Mouse (Mus musculus) macrophage (primary cell): ENCODE results near the gene Erg. TPM values are rescaled to one million over a fixed set of nuclear protein-coding genes. Genes with fewer than 3 reads are reported as not detected.

Experiments used
- H3K27ac ChIP-seq: fragments of 350-480 bp; formaldehyde crosslinking; 2 replicates; pipeline ENCODE4 v1.9.0; 2021
- H3K36me3 ChIP-seq: fragments of 350-480 bp; formaldehyde crosslinking; 2 replicates; pipeline ENCODE4 v1.9.0; 2021; ENCODE audit errors: inconsistent target
- H3K4me3 ChIP-seq: fragments of 350-480 bp; formaldehyde crosslinking; 2 replicates; pipeline ENCODE4 v1.9.0; 2021; ENCODE audit errors: inconsistent target
- H3K79me2 ChIP-seq: fragments of 350-480 bp; formaldehyde crosslinking; 2 replicates; pipeline ENCODE4 v1.9.0; 2021; ENCODE audit errors: inconsistent target
- WGBS: methylation state at CpG from one replicate; pipeline ENCODE4 v1.1.7; 2026; ENCODE audit warnings: inconsistent platforms; ENCODE audit not compliant: missing documents; 5-methylcytosine and 5-hydroxymethylcytosine counted together
- polyA plus RNA-seq: library from polyadenylated mRNA; stranded (reverse); fragments of 250-400 nt; gene quantifications from 3 replicates; pipeline ENCODE4 v1.2.4, GENCODE M21; 2018; ENCODE audit warnings: inconsistent platforms

Erg gene
- polyA plus RNA-seq, 1 experiment from 2014 or later, result 0.26 TPM

GRCm38 (mm10) chr16:95600572-95601218 lies 14.3 kb upstream of the Erg start:
- Histone ChIP-seq H3K36me3 (no peaks in the 10 kb centered on the region), H3K27ac (no peak overlapping the region), H3K4me3 (no peak overlapping the region), H3K79me2 (no peaks in the 10 kb centered on the region)
- WGBS, result 43% methylated on average over 19 of the region's 19 CpGs

DNA sequence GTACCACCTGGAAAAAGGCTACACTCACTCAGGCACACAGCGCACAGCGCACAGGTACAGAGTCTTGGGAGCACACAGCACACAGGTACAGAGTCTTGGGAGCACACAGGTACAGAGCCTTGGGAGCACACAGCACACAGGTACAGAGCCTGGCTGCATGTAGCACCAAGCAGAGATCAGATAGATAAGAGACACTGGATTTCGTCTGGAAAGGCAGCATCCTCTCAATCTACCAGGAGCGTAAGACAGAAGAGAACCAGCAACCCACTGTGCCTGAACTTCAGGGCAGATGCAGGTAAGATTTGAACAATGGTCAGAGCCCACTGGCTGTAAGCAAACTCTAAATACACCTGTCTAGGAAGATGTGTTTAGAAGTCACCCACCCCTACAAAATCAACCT lies 12.5 kb upstream of the Erg start:
- Histone ChIP-seq H3K4me3 (no peak overlapping the region), H3K27ac (no peak overlapping the region), H3K79me2 (no peaks in the 10 kb centered on the region), H3K36me3 (no peaks in the 10 kb centered on the region)
- 94% methylated on average over 4 of the region's 4 CpGs for WGBS

GRCm38 (mm10) chr16:95597578-95597951 lies 11.2 kb upstream of the Erg start:
- H3K4me3 ChIP-seq, result no peak overlapping the region
- H3K36me3 ChIP-seq, result no peaks in the 10 kb centered on the region
- H3K79me2 ChIP-seq, result no peaks in the 10 kb centered on the region
- 48% methylated on average over 7 of the region's 7 CpGs for WGBS
- no peak overlapping the region for H3K27ac ChIP-seq

DNA sequence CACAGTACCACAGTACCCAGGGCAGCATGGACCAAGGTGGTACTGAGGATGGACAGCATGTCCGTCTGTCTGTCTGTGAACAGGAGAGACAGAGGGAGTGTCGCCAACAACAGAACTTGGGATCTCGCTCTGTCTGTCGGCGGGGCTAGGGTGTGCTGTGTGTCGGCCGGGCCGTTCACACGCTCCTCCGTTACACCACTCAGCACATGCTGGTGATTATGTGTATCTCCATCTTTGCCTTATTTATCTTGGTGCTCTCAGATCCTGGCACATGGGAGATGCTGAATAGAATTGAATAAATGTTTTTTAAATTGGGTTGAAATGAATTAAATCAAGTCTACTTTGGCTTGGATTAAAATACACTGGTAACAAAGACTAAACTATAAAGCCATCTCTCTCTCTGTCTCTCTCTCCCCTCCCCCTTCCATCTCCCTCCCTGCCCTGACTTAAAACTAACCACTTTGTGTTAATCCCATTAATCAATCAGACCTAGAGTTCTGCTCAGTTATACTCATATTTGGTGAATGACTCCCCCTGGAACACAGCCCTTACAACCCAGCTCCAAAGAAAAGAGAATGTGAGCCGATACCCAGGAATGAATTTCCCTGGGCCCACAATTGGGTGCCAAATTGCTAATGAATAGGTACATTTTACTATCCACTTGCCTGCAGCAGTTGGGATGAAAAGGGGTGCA lies 10.6 kb upstream of the Erg start:
- WGBS, result 97% methylated on average over 11 of the region's 11 CpGs
- Histone ChIP-seq H3K27ac (no peak overlapping the region), H3K79me2 (no peaks in the 10 kb centered on the region), H3K36me3 (no peaks in the 10 kb centered on the region), H3K4me3 (no peak overlapping the region)

- no peak overlapping the region for H3K4me3 ChIP-seq
- H3K79me2 ChIP-seq, result no peaks in the 10 kb centered on the region
- 71% methylated on average over 5 of the region's 5 CpGs for WGBS
- H3K36me3 ChIP-seq, result no peaks in the 10 kb centered on the region
- no peak overlapping the region for H3K27ac ChIP-seq
Measured at GRCm38 (mm10) chr16:95588849-95589248, 2.5 kb upstream of the Erg start.

GRCm38 (mm10) chr16:95586726-95587125 lies 333 bp upstream of the Erg start:
- Histone ChIP-seq H3K4me3 (no peak overlapping the region), H3K79me2 (no peaks in the 10 kb centered on the region), H3K27ac (no peak overlapping the region), H3K36me3 (no peaks in the 10 kb centered on the region)
- 54% methylated on average over 7 of the region's 7 CpGs for WGBS

- Histone ChIP-seq H3K36me3 (no peaks in the 10 kb centered on the region), H3K4me3 (no peak overlapping the region), H3K79me2 (no peaks in the 10 kb centered on the region), H3K27ac (no peak overlapping the region)
- 4% methylated on average over 36 of the region's 36 CpGs for WGBS
Measured at GRCm38 (mm10) chr16:95585541-95586310, 667 bp downstream of the Erg start.

DNA sequence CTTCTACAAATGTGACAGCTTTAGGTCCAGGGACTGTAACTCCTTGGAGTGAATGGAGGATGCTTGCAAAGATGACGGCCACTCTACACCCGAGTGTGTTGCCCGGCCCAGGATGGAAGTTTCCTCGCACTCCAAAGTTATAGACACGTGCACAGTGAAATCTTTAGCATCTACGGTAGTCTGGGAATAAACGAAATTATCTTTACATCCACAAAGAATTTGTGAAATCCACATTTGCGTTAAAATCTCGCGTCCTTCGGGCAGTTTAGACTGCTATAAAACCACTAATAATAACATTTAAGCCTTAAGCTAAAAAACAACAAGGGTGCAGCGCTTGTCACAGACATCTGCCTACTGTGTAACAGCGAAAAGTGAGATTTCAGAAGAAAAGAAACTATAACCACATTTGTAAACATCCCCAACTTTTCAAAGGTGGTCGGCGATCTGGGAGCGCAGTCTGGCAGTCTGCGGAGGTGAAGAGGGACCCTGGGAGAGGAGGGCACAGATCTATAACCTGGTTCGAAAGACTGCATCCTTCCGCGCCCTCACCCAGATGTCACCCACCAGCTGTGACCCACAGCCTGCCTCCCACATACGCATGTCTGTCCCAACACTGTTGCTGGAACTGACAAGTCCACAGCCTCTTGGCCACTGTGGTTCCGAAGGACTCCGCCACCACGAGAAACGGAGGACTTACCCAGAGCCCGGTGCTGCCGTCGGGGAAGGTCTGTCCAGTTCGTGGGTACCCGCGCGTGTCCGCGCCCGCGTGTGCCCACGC lies 1.5 kb downstream of the Erg start:
- H3K36me3 ChIP-seq, result no peaks in the 10 kb centered on the region
- no peak overlapping the region for H3K27ac ChIP-seq
- H3K4me3 ChIP-seq, result no peak overlapping the region
- 14% methylated on average over 37 of the region's 37 CpGs for WGBS
- H3K79me2 ChIP-seq, result no peaks in the 10 kb centered on the region

DNA sequence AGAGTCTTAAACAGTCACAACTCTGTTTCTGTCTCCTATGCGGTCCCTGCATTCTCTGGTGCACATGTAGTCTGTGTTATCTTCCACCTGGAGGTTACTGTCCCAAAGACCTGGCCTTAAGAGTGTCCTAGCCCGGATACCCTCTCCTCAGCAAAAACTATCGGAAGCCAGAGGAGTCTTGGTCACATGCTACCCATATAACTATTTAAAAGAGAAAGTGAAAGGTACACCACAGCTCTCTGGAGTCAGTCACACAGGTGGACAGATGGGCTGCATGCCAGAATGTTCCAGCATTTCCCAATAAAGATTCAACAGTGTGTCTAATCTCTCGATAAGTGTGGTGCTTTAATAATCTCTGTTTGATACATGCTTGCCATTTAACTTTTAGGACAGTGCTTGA lies 7.1 kb downstream of the Erg start:
- 60% methylated on average over 4 of the region's 4 CpGs for WGBS
- H3K79me2 ChIP-seq, result no peaks in the 10 kb centered on the region
- no peak overlapping the region for H3K4me3 ChIP-seq
- no peaks in the 10 kb centered on the region for H3K36me3 ChIP-seq
- H3K27ac ChIP-seq, result no peak overlapping the region

- Histone ChIP-seq H3K79me2 (no peaks in the 10 kb centered on the region), H3K4me3 (no peak overlapping the region), H3K27ac (no peak overlapping the region), H3K36me3 (no peaks in the 10 kb centered on the region)
- 95% methylated on average over 13 of the region's 13 CpGs for WGBS
Measured at GRCm38 (mm10) chr16:95573163-95573562, 13.2 kb downstream of the Erg start.

DNA sequence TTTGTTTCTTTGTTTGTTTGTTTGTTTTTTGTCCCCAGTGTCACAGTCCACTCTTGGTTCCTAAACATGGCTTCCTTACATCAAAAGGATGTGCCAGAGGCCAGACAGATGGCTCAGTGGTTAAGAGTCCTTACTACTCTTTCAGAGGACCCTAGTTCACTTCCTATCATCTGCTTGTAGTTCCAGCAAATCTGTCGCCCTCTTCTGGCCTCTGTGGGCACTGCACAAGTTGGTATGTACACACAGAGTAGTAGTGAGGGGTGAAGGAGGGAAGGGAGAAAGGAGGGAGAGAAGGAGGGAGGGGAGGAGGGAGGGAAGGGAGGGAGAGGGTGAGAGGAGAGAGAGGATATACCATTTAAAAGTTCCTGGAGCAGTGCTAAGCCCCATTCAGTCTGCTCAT lies 15.8 kb downstream of the Erg start:
- 0% methylated on average over 1 of the region's 1 CpGs for WGBS
- Histone ChIP-seq H3K4me3 (no peak overlapping the region), H3K36me3 (no peaks in the 10 kb centered on the region), H3K79me2 (no peaks in the 10 kb centered on the region), H3K27ac (no peak overlapping the region)

DNA sequence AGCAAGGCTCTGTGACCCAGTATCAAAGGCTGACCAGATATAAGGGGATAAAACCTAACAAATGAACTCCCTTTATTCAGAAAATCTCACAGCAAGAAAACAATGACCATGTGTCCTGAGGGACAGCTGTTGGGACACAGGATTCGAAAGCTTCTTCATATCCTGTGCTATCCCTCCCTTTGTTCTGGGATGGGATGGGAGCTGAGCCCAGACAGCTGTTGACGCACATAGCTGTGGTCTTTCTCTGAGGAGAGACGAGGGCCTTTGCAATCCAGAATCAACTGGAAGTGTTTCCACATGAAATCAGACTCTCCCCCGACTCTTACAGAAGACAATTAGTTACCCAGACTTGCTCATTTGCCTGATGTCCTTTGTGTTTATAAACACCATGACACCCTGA lies 29.6 kb downstream of the Erg start:
- WGBS, result 90% methylated on average over 4 of the region's 4 CpGs
- no peaks in the 10 kb centered on the region for H3K79me2 ChIP-seq
- H3K4me3 ChIP-seq, result no peak overlapping the region
- no peaks in the 10 kb centered on the region for H3K36me3 ChIP-seq
- no peak overlapping the region for H3K27ac ChIP-seq

- 88% methylated on average over 2 of the region's 2 CpGs for WGBS
- Histone ChIP-seq H3K4me3 (no peak overlapping the region), H3K27ac (no peak overlapping the region), H3K79me2 (no peaks in the 10 kb centered on the region), H3K36me3 (no peaks in the 10 kb centered on the region)
Measured at GRCm38 (mm10) chr16:95553136-95553535, 33.3 kb downstream of the Erg start.

- no peaks in the 10 kb centered on the region for H3K36me3 ChIP-seq
- WGBS, result 91% methylated on average over 16 of the region's 16 CpGs
- H3K79me2 ChIP-seq, result no peaks in the 10 kb centered on the region
- no peak overlapping the region for H3K4me3 ChIP-seq
- H3K27ac ChIP-seq, result no peak overlapping the region
Measured at GRCm38 (mm10) chr16:95552495-95552894, 33.9 kb downstream of the Erg start.
